Mouse (Mus musculus) kidney, adult 9 months (tissue): ENCODE results near the gene Slc27a5.

Source experiments
- DNase-seq: peaks from one replicate; pipeline ENCODE4 v3.0.0; 2022

Gene Slc27a5

GRCm38 (mm10) chr7:12998053-12998452, at the start of gene Slc27a5:
Gene Slc27a5, minus strand, starts transcription at chr7:12998192.
- no peak for DNase-seq

- peak; percentile 88 for DNase-seq
These were observed 48.1 kb upstream of the Slc27a5 start for GRCm38 (mm10) chr7:13046084-13046483.

GRCm38 (mm10) chr7:13044254-13044625, 46.2 kb upstream of the Slc27a5 start:
- no peak for DNase-seq

- no peak for DNase-seq
These were observed 45.7 kb upstream of the Slc27a5 start for GRCm38 (mm10) chr7:13043445-13044253.

GRCm38 (mm10) chr7:13043120-13043444, 45.1 kb upstream of the Slc27a5 start:
- DNase-seq, result no peak

- no peak for DNase-seq
These were observed 44.5 kb upstream of the Slc27a5 start for GRCm38 (mm10) chr7:13042511-13042910.

- DNase-seq, result no peak
These were observed 43.3 kb upstream of the Slc27a5 start for GRCm38 (mm10) chr7:13041256-13041655.

- no peak for DNase-seq
These were observed 41.2 kb upstream of the Slc27a5 start for GRCm38 (mm10) chr7:13039181-13039580.

- DNase-seq, result peak; percentile 70
These were observed 40.7 kb upstream of the Slc27a5 start for GRCm38 (mm10) chr7:13038621-13039169.

- peak; percentile 98 for DNase-seq
These were observed 40.0 kb upstream of the Slc27a5 start, which contains the start of gene Ube2m for GRCm38 (mm10) chr7:13037901-13038555. Gene Ube2m, minus strand, starts transcription at chr7:13038275.

- no peak for DNase-seq
These were observed 39.4 kb upstream of the Slc27a5 start for GRCm38 (mm10) chr7:13037366-13037765.

- DNase-seq, result no peak
These were observed 38.8 kb upstream of the Slc27a5 start for GRCm38 (mm10) chr7:13036806-13037205.

GRCm38 (mm10) chr7:13035211-13035855, 37.3 kb upstream of the Slc27a5 start:
- DNase-seq, result no peak

- DNase-seq, result peak; percentile 98
These were observed 36.4 kb upstream of the Slc27a5 start, which contains the start of gene Chmp2a for GRCm38 (mm10) chr7:13034148-13034977. Gene Chmp2a, minus strand, starts transcription at chr7:13034807.

GRCm38 (mm10) chr7:13033451-13034147, 35.6 kb upstream of the Slc27a5 start:
- no peak for DNase-seq

GRCm38 (mm10) chr7:13032541-13032940, 34.5 kb upstream of the Slc27a5 start:
- DNase-seq, result no peak

GRCm38 (mm10) chr7:13031983-13032382, 34.0 kb upstream of the Slc27a5 start:
- DNase-seq, result no peak

GRCm38 (mm10) chr7:13031069-13031468, 33.1 kb upstream of the Slc27a5 start:
- no peak for DNase-seq

GRCm38 (mm10) chr7:13028986-13029385, 31.0 kb upstream of the Slc27a5 start:
- DNase-seq, result no peak

GRCm38 (mm10) chr7:13025511-13026112, 27.6 kb upstream of the Slc27a5 start:
- no peak for DNase-seq

GRCm38 (mm10) chr7:13024805-13025204, 26.8 kb upstream of the Slc27a5 start:
- DNase-seq, result peak; percentile 72
